ENCODE assay signal across 12 mouse cellular contexts in genomic region chr5:56207877-56208276, GRCm38 (mm10).
DNase-seq lines count a peak whose midpoint lies in the region; ATAC-seq and TF ChIP-seq lines count a peak whose summit lies in the region.
"Had no signal": no experiment of that assay in that cellular context is flagged by ENCODE, and none has a peak within 500 bp of the region (broad histone marks: within the 10 kb centered on the region; RNA-seq: fewer than 3 reads in every experiment).

No protein-coding gene starts in this region.

- no peaks in the 10 kb centered on the region for H3K9me3 ChIP-seq in E14TG2a.4 (ENCODE audit: low read length)
- H3K9me3 ChIP-seq: G1E; heart, embryonic 15.5 days; limb, embryonic 15.5 days; midbrain, embryonic 15.5 days had no signal

- H3K36me3 ChIP-seq in E14TG2a.4 (ENCODE audit: insufficient read depth, low read length) = no peaks in the 10 kb centered on the region
- H3K36me3 ChIP-seq: G1E; heart, embryonic 15.5 days; limb, embryonic 15.5 days; midbrain, embryonic 15.5 days had no signal

- intact Hi-C loops in left cerebral cortex, postnatal 25 days (cut with DNase I) = no loop called here

- H3K4me3 ChIP-seq in E14TG2a.4 (replicated peaks; ENCODE audit: low read length) = no peak overlapping the region
- H3K4me3 ChIP-seq: heart, embryonic 15.5 days; limb, embryonic 15.5 days; midbrain, embryonic 15.5 days had no signal

- TF ChIP-seq CTCF in E14TG2a.4 (conservative IDR thresholded peaks at IDR 0.05; ENCODE audit: low read length) = peak; percentile 16

- no peak for ATAC-seq in monocyte, adult 5-6 weeks (replicated peaks; ENCODE audit: insufficient number of reproducible peaks, low FRiP score, low TSS enrichment, poor library complexity, severe bottlenecking)
- ATAC-seq in granulocyte monocyte progenitor cell, adult 5-6 weeks (replicated peaks; ENCODE audit: poor library complexity, severe bottlenecking) = no peak
- ATAC-seq: midbrain, embryonic 15.5 days had no signal

- no peaks in the 10 kb centered on the region for H3K27me3 ChIP-seq in E14TG2a.4 (ENCODE audit: insufficient read depth, low read length)
- H3K27me3 ChIP-seq: heart, embryonic 15.5 days; limb, embryonic 15.5 days; midbrain, embryonic 15.5 days had no signal

- peak; percentile 3 to 4 for DNase-seq in kidney, postnatal 4 days
- no peak for DNase-seq in kidney, adult 11 months
- DNase-seq in 416B (ENCODE audit: low read depth) = peak; percentile 66
- DNase-seq in left cerebral cortex, postnatal 25 days (ENCODE audit: low spot score in 2 of 2) = peak; percentile 27 to 45
- DNase-seq: gastrocnemius, postnatal 25 days had no signal

- H3K4me1 ChIP-seq in E14TG2a.4 (replicated peaks; ENCODE audit: low read depth, low read length) = no peaks in the 10 kb centered on the region
- H3K4me1 ChIP-seq: heart, embryonic 15.5 days; limb, embryonic 15.5 days; midbrain, embryonic 15.5 days had no signal
